Mouse (Mus musculus): ENCODE results near the gene Arl15. TPM values are rescaled to one million over a fixed set of nuclear protein-coding genes. Genes with fewer than 3 reads are reported as not detected.

The Arl15 gene
- total RNA-seq, 2 experiments from 2014 or later = 6.4 to 7.5 TPM

- no peak for DNase-seq
These were observed 123.6 kb downstream of the Arl15 start for GRCm38 (mm10) chr13:113917868-113918411.

GRCm38 (mm10) chr13:113918668-113919067 is 124.4 kb downstream of the Arl15 start:
- DNase-seq = no peak

- no peak for DNase-seq
These were observed 141.4 kb downstream of the Arl15 start for GRCm38 (mm10) chr13:113935697-113936096.

- DNase-seq = no peak
These were observed 142.9 kb downstream of the Arl15 start for GRCm38 (mm10) chr13:113937231-113937630.

- no peak for DNase-seq
These were observed 144.3 kb downstream of the Arl15 start for GRCm38 (mm10) chr13:113938561-113938960.

- no peak for DNase-seq
These were observed 144.8 kb downstream of the Arl15 start for GRCm38 (mm10) chr13:113939097-113939496.

- DNase-seq = peak; percentile 68 to 81
These were observed 145.4 kb downstream of the Arl15 start for GRCm38 (mm10) chr13:113939681-113940080.

GRCm38 (mm10) chr13:113940151-113940550 is 145.8 kb downstream of the Arl15 start:
- peak; percentile 47 to 62 for DNase-seq

- no peak for DNase-seq
These were observed 147.6 kb downstream of the Arl15 start for GRCm38 (mm10) chr13:113941943-113942342.

GRCm38 (mm10) chr13:113947546-113947945 is 153.2 kb downstream of the Arl15 start:
- DNase-seq = peak; percentile 34 to 41

GRCm38 (mm10) chr13:113949708-113950107 is 155.4 kb downstream of the Arl15 start:
- DNase-seq = peak; percentile 76 to 89

GRCm38 (mm10) chr13:113950131-113950530 is 155.8 kb downstream of the Arl15 start:
- peak; percentile 50 to 68 for DNase-seq

- no peak for DNase-seq
These were observed 163.1 kb downstream of the Arl15 start for GRCm38 (mm10) chr13:113957438-113957837.

GRCm38 (mm10) chr13:113964945-113965344 is 170.6 kb downstream of the Arl15 start:
- no peak for DNase-seq

- peak; percentile 18 to 19 for DNase-seq
These were observed 176.4 kb downstream of the Arl15 start for GRCm38 (mm10) chr13:113970706-113971105.

- no peak for DNase-seq
These were observed 178.1 kb downstream of the Arl15 start for GRCm38 (mm10) chr13:113972401-113972800.

GRCm38 (mm10) chr13:113974866-113975265 is 180.6 kb downstream of the Arl15 start:
- no peak for DNase-seq

- no peak for DNase-seq
These were observed 181.4 kb downstream of the Arl15 start for GRCm38 (mm10) chr13:113975722-113976121.

GRCm38 (mm10) chr13:113976936-113977335 is 182.6 kb downstream of the Arl15 start:
- no peak for DNase-seq

GRCm38 (mm10) chr13:113980739-113981460 is 186.6 kb downstream of the Arl15 start:
- DNase-seq = no peak

GRCm38 (mm10) chr13:113981461-113982000 is 187.2 kb downstream of the Arl15 start:
- no peak for DNase-seq

GRCm38 (mm10) chr13:113983633-113984032 is 189.3 kb downstream of the Arl15 start:
- no peak for DNase-seq

GRCm38 (mm10) chr13:113984491-113984890 is 190.2 kb downstream of the Arl15 start:
- DNase-seq = no peak
